Mouse (Mus musculus) thymus, adult 2 months (tissue): ENCODE measurements at regions not wholly inside any gene's neighbourhood (a gene's known extent, or its start where the extent isn't known, plus 50 kb on each side); places are given as distances from the start of the nearest gene placed in this dataset.
"Not testable (repeated sequence)": the region's sequence is repeated elsewhere in the genome, so short reads cannot be mapped to it uniquely, and the experiment has no call there.

ENCODE experiments used
- CTCF ChIP-seq: fragments of 200-500 bp; IDR thresholded peaks from 2 replicates; pipeline ENCODE4 v1.5.1; 2012; ENCODE audit warnings: mild to moderate bottlenecking, control low read depth, low read length, moderate library complexity, borderline replicate concordance; ENCODE audit not compliant: control insufficient read depth, poor library complexity, insufficient read depth; ENCODE audit errors: extremely low read depth
- POLR2A ChIP-seq: fragments of 200-500 bp; IDR thresholded peaks from 2 replicates; pipeline ENCODE4 v1.6.1; 2012; ENCODE audit warnings: mild to moderate bottlenecking, low read length, control low read depth, moderate library complexity; ENCODE audit not compliant: control insufficient read depth, poor library complexity, insufficient read depth; ENCODE audit errors: extremely low read depth

GRCm38 (mm10) chrX:50602461-50602875, 174.2 kb upstream of the Olfr1324 start:
- TF ChIP-seq CTCF, POLR2A: not testable (repeated sequence)
